Mouse (Mus musculus) thymus, postnatal 36 days (tissue): ENCODE results near the gene Shld1.

Source experiments
- DNase-seq, 2 experiments: peaks; one replicate each; pipeline ENCODE4 v3.0.0; 2022; ENCODE audit warnings: mixed read lengths in 2 of 2

The Shld1 gene

DNA sequence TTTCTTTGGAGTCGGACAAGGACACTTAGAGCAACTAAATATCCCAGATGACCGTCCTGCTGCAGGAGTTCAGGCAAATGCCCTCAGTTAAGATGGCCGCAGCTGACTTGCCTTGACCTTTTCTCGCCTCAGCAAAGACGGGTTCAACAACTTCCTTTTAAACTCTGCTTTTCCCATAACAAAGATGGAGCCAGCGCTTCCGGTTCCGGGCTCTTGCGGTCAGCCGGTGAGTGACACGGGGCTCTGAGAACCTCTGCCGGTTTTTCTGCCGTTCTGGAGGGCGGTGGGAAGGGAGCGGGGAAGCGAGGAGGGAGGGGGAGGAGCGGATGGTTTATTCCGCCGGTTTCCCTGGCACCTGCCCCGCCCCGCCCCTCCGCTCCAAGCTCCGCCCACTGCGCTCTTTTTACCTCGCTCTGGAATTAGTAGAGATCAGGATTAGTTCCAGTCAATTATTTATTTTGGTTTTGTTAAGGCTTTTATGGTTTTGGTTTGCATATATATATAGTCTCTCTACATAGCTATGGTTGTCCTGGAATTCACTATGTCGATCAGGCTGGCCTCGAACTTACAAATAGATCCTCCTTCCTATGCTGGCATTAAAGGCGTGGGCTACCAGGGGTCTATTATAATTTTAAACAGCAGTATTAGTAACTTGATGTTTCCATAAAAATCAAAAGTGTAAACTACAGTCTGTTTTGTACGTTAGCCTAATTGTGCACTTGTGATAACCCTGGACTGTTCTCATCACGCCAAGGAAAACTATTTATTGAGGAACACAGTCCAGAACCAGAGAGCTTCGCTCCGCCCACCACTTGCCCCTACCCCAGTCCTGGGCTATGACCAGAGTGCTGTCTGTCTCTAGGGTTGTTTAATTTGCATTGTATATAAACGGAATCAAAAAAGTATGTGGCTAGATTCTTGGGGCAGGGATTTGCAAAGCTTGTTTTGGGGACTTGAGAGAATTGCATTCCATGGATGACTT lies at the start of gene Shld1:
Gene Shld1 (plus strand): TSS at position 176 of the 982 bp plus-strand sequence.
- DNase-seq: peak; percentile 82 to 87

DNA sequence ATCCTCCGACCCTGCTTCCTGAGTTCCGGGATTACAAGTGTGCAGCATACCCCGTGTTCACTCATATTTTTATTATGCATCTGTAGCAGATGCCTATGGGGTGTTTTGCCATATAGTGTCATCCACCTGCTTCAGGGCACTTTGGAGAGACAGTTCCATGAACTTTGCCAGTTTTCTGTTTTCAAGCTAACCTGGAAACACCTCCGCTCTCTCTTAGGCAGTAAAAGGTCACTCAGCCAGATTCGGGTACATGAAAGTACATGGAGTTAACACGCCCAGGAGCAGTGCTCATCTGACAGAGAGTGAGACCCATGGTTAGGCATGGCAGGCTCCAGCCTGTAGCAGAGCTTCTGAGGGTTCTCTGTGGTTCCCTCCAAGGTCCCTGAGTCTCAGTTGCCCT lies 48.4 kb upstream of the Shld1 start:
- DNase-seq: no peak

DNA sequence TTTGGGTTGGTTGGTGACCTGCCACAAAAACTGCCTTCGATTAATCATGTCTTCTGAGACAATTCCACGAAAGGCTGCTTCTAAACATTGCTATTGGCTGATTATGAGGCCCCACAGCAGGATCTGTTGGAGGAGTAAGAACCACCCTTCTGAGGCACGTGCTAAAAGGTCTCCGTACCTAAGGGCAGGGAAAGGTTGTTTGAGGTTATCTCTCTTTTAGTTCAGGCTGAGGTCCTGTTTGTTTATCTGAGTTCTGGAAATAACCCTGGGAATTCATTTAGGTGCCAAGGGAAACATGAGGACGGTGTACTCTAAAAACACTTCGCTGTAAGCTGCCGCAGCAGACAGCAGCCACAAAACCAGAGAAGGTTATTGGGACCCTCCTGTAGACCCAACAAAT lies 47.4 kb upstream of the Shld1 start:
- no peak for DNase-seq

DNA sequence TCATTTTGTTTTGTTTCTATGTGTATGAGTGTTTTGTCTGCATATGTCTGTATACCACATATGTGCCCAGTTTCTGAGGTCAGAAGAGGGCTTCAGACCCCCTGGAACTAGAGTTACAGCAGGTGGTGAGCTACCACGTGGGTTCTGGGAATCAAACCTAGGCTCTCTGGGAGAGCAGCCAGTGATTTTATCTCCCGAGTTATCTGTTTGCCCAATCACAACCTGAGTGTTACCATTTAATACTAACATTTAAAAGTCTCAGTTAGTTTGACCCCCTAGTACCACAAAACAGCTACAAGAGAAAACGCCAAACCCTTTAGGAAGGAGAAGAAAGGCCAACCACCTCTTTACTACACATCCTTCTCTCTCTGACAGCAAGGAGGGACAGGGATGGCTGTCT lies 45.5 kb upstream of the Shld1 start:
- no peak for DNase-seq

DNA sequence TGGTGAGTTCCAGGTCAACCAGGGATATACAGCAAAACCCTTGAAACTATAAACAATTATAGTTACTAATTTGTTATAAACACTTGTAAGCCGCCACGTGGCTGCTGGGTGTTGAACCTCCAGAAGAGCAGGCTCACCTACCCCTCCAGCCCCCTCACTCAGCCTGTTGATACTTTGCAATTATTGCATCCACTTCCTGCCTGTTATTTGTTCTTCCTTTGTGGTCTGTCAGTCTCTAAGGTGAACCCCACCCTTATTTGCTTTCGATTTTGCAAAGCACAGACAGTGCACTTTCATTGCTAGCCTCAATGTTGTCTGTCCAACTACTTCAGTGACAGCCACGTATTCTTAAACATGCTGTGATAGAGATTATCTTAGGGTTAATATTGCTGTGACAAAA lies 43.6 kb upstream of the Shld1 start:
- DNase-seq: peak; percentile 9 to 21

DNA sequence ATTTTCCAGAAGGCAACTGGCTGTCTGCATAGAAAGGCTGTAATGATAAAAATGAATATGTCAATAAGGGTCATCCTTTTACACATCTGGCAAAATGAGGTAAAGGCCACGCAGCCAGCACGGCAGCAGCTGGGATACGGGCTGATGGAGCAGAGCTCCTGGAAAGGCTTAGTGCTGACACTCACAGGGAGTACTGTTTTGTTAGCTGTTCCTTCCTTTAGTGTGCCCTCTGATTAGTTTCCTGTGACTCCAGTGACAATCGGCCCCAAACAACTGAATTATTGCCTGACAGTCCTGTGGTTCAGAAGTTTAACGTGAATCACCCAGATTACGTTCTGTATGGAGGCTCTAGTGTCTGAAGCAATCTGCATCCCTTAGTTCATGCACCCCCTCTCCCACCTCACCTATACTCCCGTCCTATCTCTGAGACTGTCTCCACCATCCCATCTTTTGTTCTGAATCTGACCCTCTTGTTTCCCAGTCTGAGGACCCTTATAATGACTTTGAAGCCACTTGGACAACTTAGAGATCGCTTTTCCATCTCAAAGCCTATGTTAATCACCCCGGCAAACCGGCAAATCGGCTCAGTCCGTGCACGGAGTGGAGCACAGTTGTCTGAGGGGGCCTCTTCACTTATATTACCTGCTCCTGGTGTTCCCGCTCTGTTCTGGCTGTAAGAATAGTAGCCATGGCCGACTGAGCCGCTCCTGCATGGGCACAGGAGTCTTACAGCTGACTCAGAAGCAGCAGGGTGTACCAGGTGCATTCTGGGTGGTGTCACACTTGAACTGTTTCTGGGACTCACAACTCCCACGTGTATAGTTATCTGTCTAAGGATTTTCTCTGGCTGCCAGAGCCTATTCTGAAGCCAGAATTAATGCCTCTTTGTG lies 39.6 kb upstream of the Shld1 start:
- no peak for DNase-seq

DNA sequence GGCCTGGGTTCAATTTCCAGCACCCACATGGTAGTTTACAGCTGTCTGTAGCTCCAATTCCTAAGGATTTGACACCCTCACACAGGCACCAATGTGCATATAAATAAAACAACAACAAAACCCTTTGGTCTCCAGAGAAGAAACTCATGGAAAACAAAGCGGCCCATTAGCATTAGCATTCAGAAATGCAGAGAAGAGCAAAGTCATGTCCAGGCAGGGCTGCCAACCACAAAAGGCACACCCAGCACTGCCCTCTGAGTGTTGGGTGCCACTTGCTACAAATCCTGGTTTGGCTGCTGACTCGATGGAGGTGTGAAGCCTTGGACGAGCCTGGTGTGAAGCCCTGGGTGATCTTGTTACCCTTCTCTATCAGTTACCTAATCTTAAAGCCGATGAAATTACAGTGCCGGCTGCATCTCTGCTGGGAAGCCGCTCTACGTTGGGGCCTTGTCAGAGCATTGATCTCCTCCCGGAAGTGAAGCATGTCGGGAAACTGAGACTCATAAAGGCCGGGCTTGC lies 37.3 kb upstream of the Shld1 start:
- DNase-seq: no peak

DNA sequence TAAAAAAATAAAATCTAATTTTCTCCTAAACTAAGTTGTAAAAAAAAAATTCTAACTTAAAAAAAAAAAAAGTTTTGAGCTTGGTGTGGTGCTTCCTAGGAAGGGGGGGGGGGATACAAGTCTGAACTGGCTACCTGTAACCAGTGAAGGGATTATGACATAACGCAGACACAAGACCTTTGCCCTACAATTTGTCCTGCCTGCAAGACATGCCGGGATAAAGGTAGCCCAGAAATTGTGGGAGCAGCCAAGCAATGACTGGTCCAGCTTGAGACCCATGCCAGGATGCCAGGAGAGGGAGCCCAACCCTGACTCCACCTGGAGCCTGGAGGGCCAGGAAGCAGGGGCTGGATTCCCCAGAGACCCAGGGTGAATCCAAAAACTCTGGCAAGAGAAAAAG lies 36.2 kb upstream of the Shld1 start:
- no peak for DNase-seq

DNA sequence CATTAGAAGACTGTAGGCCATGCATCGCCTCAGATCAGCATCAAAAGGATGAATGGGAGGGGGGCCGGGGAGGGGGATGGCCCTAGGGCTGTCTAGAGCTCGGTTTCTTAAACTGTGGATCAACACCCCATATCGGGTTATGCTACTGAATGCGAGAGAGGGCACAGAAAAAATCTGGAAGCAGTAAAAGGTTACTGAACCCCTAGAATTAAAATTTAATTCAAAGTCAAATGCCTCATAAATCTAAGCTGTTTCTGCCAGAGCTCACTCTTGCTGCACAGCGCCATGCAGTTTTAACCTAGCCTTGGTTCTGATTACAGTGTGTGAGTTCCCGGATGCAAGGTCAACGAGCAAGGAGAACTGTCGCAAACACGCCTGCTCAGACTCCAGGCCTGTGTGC lies 34.3 kb upstream of the Shld1 start:
- DNase-seq: no peak

DNA sequence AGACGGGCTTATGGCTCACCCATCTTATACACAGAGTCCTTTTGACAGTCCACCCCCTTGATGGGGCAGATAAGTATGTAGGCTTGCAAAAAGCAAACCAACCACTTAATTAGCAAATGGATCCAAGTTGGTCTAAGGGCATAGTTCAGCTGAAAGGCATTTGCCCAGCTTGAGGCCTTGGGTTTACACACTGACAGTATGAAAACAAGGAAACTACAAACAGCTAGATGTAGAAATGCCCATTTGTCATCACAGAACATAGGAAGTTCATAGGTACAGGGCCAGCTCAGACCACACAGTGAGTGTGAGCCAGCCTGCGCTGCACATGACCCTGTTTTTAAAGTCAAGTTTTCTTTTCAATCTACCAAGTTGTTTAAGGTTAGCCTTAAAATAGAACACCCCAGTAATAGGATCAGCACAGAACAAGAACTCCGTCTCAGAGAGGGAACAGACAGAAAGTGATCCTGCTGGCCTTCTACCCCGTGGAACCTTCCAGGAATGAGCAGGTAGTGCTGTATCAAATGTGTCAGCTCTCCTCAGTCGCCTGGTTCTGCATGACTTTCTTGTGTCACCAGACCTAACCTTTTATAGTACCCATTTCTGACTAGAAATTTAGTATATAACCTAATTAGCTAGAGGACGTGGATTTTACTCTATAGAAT lies 31.8 kb upstream of the Shld1 start:
- DNase-seq: no peak

DNA sequence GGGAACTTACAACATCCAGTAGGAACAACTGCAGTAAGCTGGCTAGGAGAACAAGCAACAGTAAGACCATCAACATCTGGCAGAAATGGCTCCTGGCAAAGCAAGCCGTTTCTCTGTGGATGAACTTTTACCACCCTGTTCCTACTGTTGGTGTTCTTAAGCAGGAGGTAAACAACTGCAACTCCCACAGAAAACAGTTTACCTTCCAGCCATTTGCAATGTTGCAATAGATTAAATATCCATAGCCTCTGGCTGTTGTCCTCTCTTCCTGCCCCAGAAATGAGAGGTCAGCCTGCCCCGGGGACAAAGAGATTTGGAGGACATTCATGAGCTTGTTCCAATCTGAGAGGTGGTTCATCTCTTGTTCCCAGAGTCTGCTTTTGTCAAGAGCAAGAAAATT lies 29.5 kb upstream of the Shld1 start:
- DNase-seq: no peak

DNA sequence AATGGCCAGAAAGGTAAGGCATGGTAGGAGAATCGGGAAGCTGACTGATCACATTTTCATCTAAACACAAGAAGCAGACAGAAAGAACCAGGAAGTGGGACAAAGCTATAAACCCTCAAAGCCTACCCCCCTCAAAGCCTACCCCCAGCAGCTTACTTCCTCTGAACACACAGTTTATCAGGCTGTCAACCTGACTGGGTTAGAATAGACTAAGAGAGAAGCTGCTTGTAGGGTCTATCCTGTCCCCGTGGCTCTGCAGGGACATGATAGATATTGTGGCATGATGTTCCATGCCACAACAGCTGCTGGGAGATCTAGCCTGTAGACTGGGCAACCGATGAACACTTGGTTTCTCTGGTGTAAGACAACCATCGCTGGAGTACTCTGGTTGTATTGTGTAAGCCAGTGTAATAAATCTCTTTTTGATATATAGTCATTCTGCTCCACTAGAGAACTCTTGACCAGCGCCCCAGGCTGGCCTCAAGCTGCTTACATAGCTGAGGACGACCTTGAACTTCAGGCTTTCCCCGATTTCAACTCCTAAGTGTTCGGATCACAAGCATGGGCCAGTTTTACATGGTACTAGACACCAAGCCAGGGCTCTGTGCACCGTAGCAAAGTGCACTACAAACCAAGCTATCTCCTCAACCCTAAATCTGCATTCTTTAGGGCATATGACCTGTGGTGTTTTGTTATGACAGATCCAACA lies 28.2 kb upstream of the Shld1 start:
- DNase-seq: peak; percentile 3 to 8

DNA sequence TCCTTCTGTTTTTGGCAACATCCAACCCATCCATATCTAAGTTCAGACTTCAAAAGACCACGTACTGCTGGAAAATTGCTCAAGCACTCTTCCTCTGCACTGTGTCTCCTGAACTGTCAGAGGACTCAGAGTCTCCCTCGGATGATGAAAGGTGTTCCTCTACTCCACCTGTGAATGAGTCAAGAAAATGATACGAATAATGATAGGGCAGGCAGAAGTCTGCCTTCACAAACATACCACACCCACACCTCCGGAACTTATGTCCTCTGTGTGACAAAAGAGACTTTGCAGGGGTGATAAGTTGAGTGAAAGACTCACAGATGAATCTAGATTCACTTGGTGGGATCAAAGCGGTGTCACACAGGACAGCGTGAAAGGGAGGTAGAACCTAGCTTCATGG lies 17.6 kb upstream of the Shld1 start:
- no peak for DNase-seq

DNA sequence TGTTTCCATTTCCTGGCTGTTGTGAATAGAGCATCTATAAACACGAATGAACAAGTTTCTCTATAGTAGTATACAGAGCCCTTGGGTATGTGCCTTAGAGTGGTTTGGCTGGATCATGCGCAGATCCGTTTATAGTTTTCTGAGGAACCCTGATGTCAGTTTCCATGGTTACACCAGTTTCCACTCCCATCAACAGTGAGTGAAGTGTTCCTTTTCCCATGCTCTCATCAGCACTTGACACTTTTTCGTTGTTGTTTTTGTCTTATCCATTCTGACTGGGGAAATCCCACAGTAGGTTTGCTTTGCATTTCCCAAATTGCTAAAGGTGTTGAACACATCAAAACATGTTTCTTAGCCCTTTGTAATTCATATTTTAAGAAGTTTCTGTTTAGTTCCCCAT lies 16.4 kb upstream of the Shld1 start:
- no peak for DNase-seq

DNA sequence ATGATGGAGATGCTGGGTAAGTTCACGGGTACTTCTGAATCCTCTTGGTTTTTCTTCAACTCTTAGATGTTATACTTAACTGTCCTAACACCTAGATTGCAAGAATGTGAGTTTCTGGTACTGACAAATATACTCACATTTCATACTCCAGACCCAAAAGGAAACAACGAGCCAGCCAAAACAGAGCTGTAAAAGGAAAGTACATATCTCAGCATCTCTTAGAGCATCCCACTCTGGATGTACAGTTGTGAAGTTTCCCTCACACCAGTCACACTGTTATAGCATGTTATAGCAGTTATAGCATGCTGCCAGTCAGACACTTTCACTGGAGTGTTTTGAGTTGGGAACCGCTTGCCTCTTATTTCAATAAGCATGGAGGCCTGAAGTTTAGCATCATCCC lies 14.6 kb upstream of the Shld1 start:
- DNase-seq: no peak

DNA sequence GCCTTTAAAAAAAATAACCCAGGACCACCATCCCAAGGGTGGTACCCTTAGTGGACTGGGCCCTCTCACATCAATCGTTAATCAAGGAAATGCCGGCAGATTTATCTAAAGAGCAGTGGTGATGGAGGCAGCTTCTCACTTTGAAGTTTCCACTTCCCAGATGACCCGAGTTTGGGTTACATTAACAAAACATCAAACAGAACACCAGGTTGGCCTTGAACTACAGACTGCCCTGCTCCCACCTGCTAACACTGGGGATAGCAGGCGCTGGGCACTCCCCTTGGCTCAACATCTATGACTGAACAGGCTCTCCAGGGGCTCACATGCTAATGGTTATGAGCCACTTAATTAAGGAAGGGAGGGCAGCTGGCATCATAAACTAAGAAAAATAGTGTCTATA lies 10.6 kb upstream of the Shld1 start:
- no peak for DNase-seq

DNA sequence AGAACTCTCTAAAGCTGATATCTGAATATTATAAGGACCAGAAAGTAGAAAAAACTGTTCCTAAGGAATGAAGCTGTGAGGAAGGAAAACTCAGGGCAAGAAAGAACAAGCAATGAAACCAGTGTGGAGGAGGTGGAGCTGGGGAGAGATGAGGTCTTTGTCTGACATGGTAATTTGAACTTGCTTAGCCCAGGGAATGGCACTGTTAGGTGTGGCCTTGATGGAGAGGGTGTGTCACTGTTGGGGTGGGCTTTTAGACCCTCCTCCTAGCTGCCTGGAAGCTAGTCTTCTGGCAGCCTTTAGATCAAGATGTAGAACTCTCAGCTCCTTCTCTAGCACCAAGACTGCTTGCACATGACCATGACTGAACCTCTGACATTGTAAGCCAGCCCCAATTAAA lies 1.7 kb upstream of the Shld1 start:
- no peak for DNase-seq

DNA sequence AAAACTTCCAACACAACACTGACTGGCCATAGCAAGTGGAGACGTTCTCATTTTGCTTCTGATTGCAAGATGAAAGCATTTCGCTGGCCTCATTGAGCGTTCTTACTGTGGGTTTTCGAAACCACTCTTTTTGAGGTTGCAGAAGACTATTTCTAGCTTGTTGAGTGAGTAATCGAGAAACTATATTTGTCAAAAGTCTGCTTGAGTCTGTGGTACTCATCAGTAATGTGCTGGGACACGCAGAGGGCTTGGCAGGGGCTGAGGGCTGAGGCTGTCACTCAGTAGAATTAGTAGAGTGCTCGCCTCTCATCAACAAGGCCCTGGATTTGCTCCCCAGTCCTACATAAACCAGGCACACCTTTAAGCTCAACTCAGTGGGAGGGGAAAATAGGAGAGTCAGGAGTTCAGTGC lies 1.9 kb downstream of the Shld1 start:
- DNase-seq: no peak

DNA sequence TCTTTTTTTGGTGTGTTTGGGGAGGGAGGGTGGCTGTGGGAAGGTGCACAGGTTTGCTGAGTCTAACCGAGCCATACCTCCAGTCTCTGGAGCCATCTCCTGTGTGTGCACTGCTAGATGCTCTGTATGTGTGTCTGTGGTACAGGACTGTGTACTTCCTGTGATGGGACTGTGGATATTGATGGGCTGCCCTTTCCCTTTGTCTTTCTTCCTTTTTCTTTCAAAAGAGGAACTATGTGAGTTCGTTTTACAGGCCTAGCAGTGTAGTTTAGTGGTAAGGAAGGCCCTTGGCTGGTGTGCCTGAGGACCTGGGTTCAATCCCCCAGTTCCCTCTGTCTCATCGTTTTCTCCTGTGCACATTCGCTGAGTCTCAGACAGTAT lies 2.4 kb downstream of the Shld1 start:
- DNase-seq: no peak

DNA sequence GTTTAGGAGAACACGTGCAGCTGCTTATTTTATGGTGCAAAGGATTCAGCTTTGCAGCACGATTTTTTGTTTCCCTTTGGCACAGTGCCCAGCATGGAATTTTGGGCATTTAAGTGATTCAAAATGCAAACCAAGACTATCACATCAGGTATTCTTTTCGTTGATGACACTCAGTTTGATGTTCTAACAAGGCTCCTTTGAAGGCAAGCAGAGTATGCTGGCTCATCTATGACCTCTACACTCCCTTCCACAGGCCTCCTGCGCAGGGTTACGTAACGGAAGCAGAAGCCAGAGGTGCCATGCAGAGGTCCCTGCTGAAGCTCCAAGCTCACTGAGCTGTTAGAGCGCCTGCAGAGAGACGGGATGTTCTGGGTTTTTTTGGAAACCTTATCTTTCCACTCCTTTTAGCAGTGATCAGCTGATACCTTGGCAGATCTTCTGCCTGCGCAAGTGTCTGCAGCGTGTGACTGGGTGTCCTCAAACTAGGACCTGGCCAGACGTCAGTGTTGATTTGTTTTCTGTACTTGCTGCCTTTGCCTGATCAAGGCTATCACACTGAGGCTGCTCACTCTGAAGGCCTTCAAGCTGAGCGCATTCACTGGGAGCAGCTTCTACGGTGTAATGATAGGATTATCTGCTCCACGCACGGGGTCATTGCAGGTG lies 3.0 kb downstream of the Shld1 start:
- DNase-seq: no peak

DNA sequence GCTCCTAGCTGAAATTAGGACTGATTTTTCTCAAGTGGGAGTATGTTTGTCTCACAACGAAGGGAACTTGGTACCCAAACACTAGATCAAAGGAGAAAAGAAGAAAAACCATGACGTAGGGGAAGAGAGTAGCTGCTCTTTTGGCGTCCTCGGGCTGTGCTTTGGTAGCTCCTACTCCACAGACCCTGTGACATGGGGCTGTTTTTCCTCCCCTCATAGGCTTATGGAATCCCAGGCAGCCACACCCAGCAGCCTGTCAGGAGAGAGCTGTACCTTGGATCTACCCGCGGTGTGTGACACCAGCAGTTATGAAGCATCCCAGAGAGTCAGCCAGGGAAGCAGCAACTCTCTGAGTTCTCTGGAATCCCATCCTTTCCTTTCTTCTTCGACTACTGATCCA lies 5.0 kb downstream of the Shld1 start:
- DNase-seq: no peak

DNA sequence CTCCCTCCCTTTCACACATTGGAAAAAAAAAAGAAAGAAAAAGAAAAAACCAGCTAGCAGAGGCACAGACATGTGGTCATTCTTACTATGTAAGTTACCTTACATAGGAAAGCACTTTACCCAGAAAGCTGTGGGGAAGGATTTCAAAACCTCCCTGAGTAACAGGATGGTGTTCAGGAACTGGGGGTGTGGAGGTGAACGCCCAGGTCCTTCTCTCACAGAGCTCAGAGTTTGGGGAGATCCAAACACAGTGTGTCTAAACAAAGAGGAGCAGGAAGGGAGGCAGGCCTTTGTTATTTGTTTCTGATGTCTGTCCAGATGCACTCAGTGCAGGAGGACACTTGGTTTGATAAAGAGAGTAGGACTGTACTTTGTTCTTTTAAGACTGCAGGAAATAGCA lies 5.6 kb downstream of the Shld1 start:
- no peak for DNase-seq
